ENCODE assay signal across 8 mouse cellular contexts in genomic region chr8:87715731-87716682, GRCm38 (mm10).
DNase-seq lines count a peak whose midpoint lies in the region; ATAC-seq and TF ChIP-seq lines count a peak whose summit lies in the region.

No protein-coding gene starts in this region.

- no peak overlapping the region for H3K27ac ChIP-seq in bone marrow, adult 2 months (ENCODE audit: control insufficient read depth, insufficient read depth, low read depth, low read length, poor library complexity)
- peak overlapping the region; percentile 86 for H3K27ac ChIP-seq in embryonic facial prominence, embryonic 15.5 days (replicated peaks)
- H3K27ac ChIP-seq in heart, embryonic 12.5 days (ENCODE audit: poor library complexity, severe bottlenecking), result peak overlapping the region; percentile 53; the same call in 1 of the 2 replicates
- H3K27ac ChIP-seq in liver, embryonic 11.5 days (ENCODE audit: low read depth, low read length), result no peak overlapping the region
- H3K27ac ChIP-seq in neural tube, embryonic 13.5 days (replicated peaks), result peak overlapping the region; percentile 89
- H3K27ac ChIP-seq in testis, adult 2 months (ENCODE audit: control insufficient read depth, insufficient read depth, low read depth, low read length), result no peak overlapping the region

- H3K9me3 ChIP-seq in embryonic facial prominence, embryonic 15.5 days (replicated peaks), result no peaks in the 10 kb centered on the region
- no peaks in the 10 kb centered on the region for H3K9me3 ChIP-seq in heart, embryonic 12.5 days (replicated peaks)
- H3K9me3 ChIP-seq in liver, embryonic 11.5 days (ENCODE audit: control insufficient read depth, low read length), result no peaks in the 10 kb centered on the region
- H3K9me3 ChIP-seq in neural tube, embryonic 13.5 days, result no peaks in the 10 kb centered on the region

- no peaks in the 10 kb centered on the region for H3K36me3 ChIP-seq in embryonic facial prominence, embryonic 15.5 days
- H3K36me3 ChIP-seq in heart, embryonic 12.5 days, result no peaks in the 10 kb centered on the region
- H3K36me3 ChIP-seq in liver, embryonic 11.5 days (ENCODE audit: control insufficient read depth, insufficient read depth, low read length), result no peaks in the 10 kb centered on the region
- no peaks in the 10 kb centered on the region for H3K36me3 ChIP-seq in neural tube, embryonic 13.5 days
- H3K36me3 ChIP-seq in testis, adult 2 months (ENCODE audit: control insufficient read depth, insufficient read depth, low read length), result no peaks in the 10 kb centered on the region

- no peak overlapping the region for H3K9ac ChIP-seq in embryonic facial prominence, embryonic 15.5 days
- peak overlapping the region; percentile 32 for H3K9ac ChIP-seq in heart, embryonic 12.5 days
- no peak overlapping the region for H3K9ac ChIP-seq in liver, embryonic 11.5 days (ENCODE audit: low read depth, low read length)
- H3K9ac ChIP-seq in neural tube, embryonic 13.5 days, result peak overlapping the region; percentile 26

- DNase-seq in A20 (ENCODE audit: low read depth, low spot score), result peak; percentile 74
- peak; percentile 89 for DNase-seq in kidney, postnatal 10 days
- no peak for DNase-seq in liver, embryonic 11.5 days (ENCODE audit: low spot score)

- peak; percentile 68 for ATAC-seq in embryonic facial prominence, embryonic 15.5 days (ENCODE audit: insufficient number of reproducible peaks, low FRiP score, low TSS enrichment, low read depth)
- 0 out of 2 replicates have a peak, but pooled peaks have one; percentile 15 for ATAC-seq in heart, embryonic 12.5 days (ENCODE audit: insufficient number of reproducible peaks, low FRiP score)
- ATAC-seq in liver, embryonic 11.5 days (replicated peaks; ENCODE audit: low FRiP score), result no peak
- ATAC-seq in neural tube, embryonic 13.5 days (ENCODE audit: low read depth), result peak; percentile 73

- TF ChIP-seq POLR2A in bone marrow, adult 2 months (IDR thresholded peaks at IDR 0.05; ENCODE audit: borderline replicate concordance, control insufficient read depth, low read depth, low read length), result no peak
- no peak for TF ChIP-seq POLR2A in testis, adult 2 months (IDR thresholded peaks at IDR 0.05; ENCODE audit: control insufficient read depth, low read depth, low read length)

- H3K4me3 ChIP-seq in bone marrow, adult 2 months (replicated peaks; ENCODE audit: control insufficient read depth, low read depth, low read length), result no peak overlapping the region
- peak overlapping the region; percentile 18 for H3K4me3 ChIP-seq in embryonic facial prominence, embryonic 15.5 days (replicated peaks)
- peak overlapping the region; percentile 31 for H3K4me3 ChIP-seq in heart, embryonic 12.5 days
- H3K4me3 ChIP-seq in liver, embryonic 11.5 days (ENCODE audit: low read depth, low read length), result no peak overlapping the region
- H3K4me3 ChIP-seq in neural tube, embryonic 13.5 days, result no peak overlapping the region; the same call in 1 of the 2 replicates
- no peak overlapping the region for H3K4me3 ChIP-seq in testis, adult 2 months (ENCODE audit: control insufficient read depth, low read depth, low read length)

- 66% methylated on average over 24 of the region's 24 CpGs for WGBS in bone marrow, adult 2 months
- WGBS in embryonic facial prominence, embryonic 15.5 days, result 6% methylated on average over 24 of the region's 24 CpGs
- 7% methylated on average over 24 of the region's 24 CpGs for WGBS in heart, embryonic 12.5 days
- 19% methylated on average over 24 of the region's 24 CpGs for WGBS in liver, embryonic 11.5 days
- WGBS in neural tube, embryonic 13.5 days, result 7% methylated on average over 24 of the region's 24 CpGs

- TF ChIP-seq CTCF in bone marrow, adult 2 months (IDR thresholded peaks at IDR 0.05; ENCODE audit: control insufficient read depth, insufficient read depth, low read length), result peak; percentile 59
- peak; percentile 83; the same call in 1 of the 2 replicates for TF ChIP-seq CTCF in testis, adult 2 months (IDR thresholded peaks at IDR 0.05; ENCODE audit: control insufficient read depth, insufficient read depth, insufficient replicate concordance, low read depth, low read length)

- H3K4me2 ChIP-seq in embryonic facial prominence, embryonic 15.5 days (replicated peaks), result peak overlapping the region; percentile 44
- H3K4me2 ChIP-seq in heart, embryonic 12.5 days, result peak overlapping the region; percentile 62
- H3K4me2 ChIP-seq in liver, embryonic 11.5 days, result peak overlapping the region; percentile 40
- peak overlapping the region; percentile 43 for H3K4me2 ChIP-seq in neural tube, embryonic 13.5 days

- H3K27me3 ChIP-seq in embryonic facial prominence, embryonic 15.5 days, result no peaks in the 10 kb centered on the region
- no peaks in the 10 kb centered on the region for H3K27me3 ChIP-seq in heart, embryonic 12.5 days (replicated peaks)
- H3K27me3 ChIP-seq in liver, embryonic 11.5 days (replicated peaks; ENCODE audit: control insufficient read depth, insufficient read depth, low read length), result no peaks in the 10 kb centered on the region
- H3K27me3 ChIP-seq in neural tube, embryonic 13.5 days, result no peaks in the 10 kb centered on the region
- H3K27me3 ChIP-seq in testis, adult 2 months (ENCODE audit: control insufficient read depth, insufficient read depth, low read length), result no peaks in the 10 kb centered on the region

- no peaks in the 10 kb centered on the region for H3K4me1 ChIP-seq in bone marrow, adult 2 months (ENCODE audit: control insufficient read depth, insufficient read depth, low read length)
- H3K4me1 ChIP-seq in embryonic facial prominence, embryonic 15.5 days, result peaks cover 62% of the 10 kb centered on the region
- peaks cover 11% of the 10 kb centered on the region for H3K4me1 ChIP-seq in heart, embryonic 12.5 days (replicated peaks)
- H3K4me1 ChIP-seq in liver, embryonic 11.5 days (replicated peaks; ENCODE audit: control insufficient read depth, insufficient read depth, low read length), result no peaks in the 10 kb centered on the region
- peaks cover 96% of the 10 kb centered on the region for H3K4me1 ChIP-seq in neural tube, embryonic 13.5 days (replicated peaks)
- H3K4me1 ChIP-seq in testis, adult 2 months (ENCODE audit: control insufficient read depth, insufficient read depth, low read length), result no peaks in the 10 kb centered on the region

Comparison
In these comparisons a context has a peak if more than half of its experiments do, and no peak if none do; other contexts are left out.
1. H3K27ac ChIP-seq: peak in embryonic facial prominence, embryonic 15.5 days (single experiment), heart, embryonic 12.5 days (single experiment) and neural tube, embryonic 13.5 days (single experiment); none in bone marrow, adult 2 months (single experiment), liver, embryonic 11.5 days (single experiment) and testis, adult 2 months (single experiment).
2. H3K4me3 ChIP-seq: peak in embryonic facial prominence, embryonic 15.5 days (single experiment) and heart, embryonic 12.5 days (single experiment); none in bone marrow, adult 2 months (single experiment), liver, embryonic 11.5 days (single experiment), neural tube, embryonic 13.5 days (single experiment) and testis, adult 2 months (single experiment).
3. H3K9ac ChIP-seq: peak in heart, embryonic 12.5 days (single experiment) and neural tube, embryonic 13.5 days (single experiment); none in embryonic facial prominence, embryonic 15.5 days (single experiment) and liver, embryonic 11.5 days (single experiment).
4. Peak in every context shown above with its lines, with median percentiles within 50 percentile points of each other: H3K4me2 ChIP-seq.